Mouse (Mus musculus) erythroblast, embryonic 14.5 days (primary cell): Measurements from ENCODE around the gene Pcp4l1.

ENCODE experiments used
- GATA1 ChIP-seq: IDR thresholded peaks from 2 replicates; pipeline ENCODE4 v1.6.1; 2012; ENCODE audit warnings: low read length, inconsistent platforms, mixed read lengths
- TAL1 ChIP-seq: IDR thresholded peaks from 3 replicates; pipeline ENCODE4 v1.6.1; 2012; ENCODE audit warnings: low read length, inconsistent platforms, mixed read lengths

GRCm38 (mm10) chr1:171189476-171190114, 6.5 kb downstream of the Pcp4l1 start:
- TF ChIP-seq TAL1 = no peak
- no peak for TF ChIP-seq GATA1
